Mouse (Mus musculus) hindbrain, embryonic 14.5 days (tissue): Measurements from ENCODE around the gene Plp2. TPM values are rescaled to one million over a fixed set of nuclear protein-coding genes. Genes with fewer than 3 reads are reported as not detected.

Source experiments
- ATAC-seq: fragments of 200-750 bp; cut with Nextera tagmentation; 2 replicates; pipeline ENCODE4 v1.8.0; 2017; ENCODE audit warnings: moderate number of reproducible peaks, mild to moderate bottlenecking, moderate TSS enrichment, moderate library complexity; ENCODE audit not compliant: low FRiP score
- DNase-seq: peaks from one replicate; pipeline ENCODE4 v3.0.0-alpha.2; 2015; ENCODE audit warnings: low spot score
- H3K27ac ChIP-seq: fragments of 300-500 bp; sonication (generic); 2 replicates; pipeline ENCODE4 v1.5.1; 2014; ENCODE audit warnings: mild to moderate bottlenecking, moderate library complexity
- H3K27me3 ChIP-seq: fragments of 300-500 bp; sonication (generic); 2 replicates; pipeline ENCODE4 v1.6.1; 2014; ENCODE audit warnings: mild to moderate bottlenecking, low read length, mixed read lengths; ENCODE audit not compliant: control insufficient read depth, insufficient read depth
- H3K36me3 ChIP-seq: fragments of 300-500 bp; sonication (generic); replicated peaks from 2 replicates; pipeline ENCODE4 v1.6.1; 2014; ENCODE audit not compliant: control insufficient read depth, insufficient read depth
- H3K4me1 ChIP-seq: fragments of 300-500 bp; sonication (generic); replicated peaks from 2 replicates; pipeline ENCODE4 v1.6.1; 2014; ENCODE audit warnings: antibody characterized with exemption, low read length, mixed read lengths; ENCODE audit not compliant: control insufficient read depth, insufficient read depth
- H3K4me2 ChIP-seq: fragments of 300-500 bp; sonication (generic); replicated peaks from 2 replicates; pipeline ENCODE4 v1.6.1; 2014; ENCODE audit warnings: mild to moderate bottlenecking, moderate library complexity
- H3K4me3 ChIP-seq: fragments of 300-500 bp; sonication (generic); replicated peaks from 2 replicates; pipeline ENCODE4 v1.5.1; 2014; ENCODE audit warnings: mild to moderate bottlenecking, low read length
- H3K9ac ChIP-seq: fragments of 300-500 bp; sonication (generic); 2 replicates; pipeline ENCODE4 v1.6.1; 2014
- H3K9me3 ChIP-seq: fragments of 300-500 bp; sonication (generic); 2 replicates; pipeline ENCODE4 v1.6.1; 2016; ENCODE audit warnings: low read length; ENCODE audit not compliant: control insufficient read depth
- WGBS: fragments of 180-500 bp; shearing (Covaris S2); extraction: QIAGEN DNeasy Blood & Tissue Kit; methylation state at CpG from one replicate; pipeline ENCODE4 v1.1.7; 2014; 5-methylcytosine and 5-hydroxymethylcytosine counted together
- polyA plus RNA-seq: library from polyadenylated mRNA; unstranded; fragments of >200 nt; fragmentation: Nextera tagmentation; extraction: Ambion mirVana; gene quantifications from 2 replicates; pipeline ENCODE4 v1.2.1, GENCODE M21; 2014

Plp2 gene
- polyA plus RNA-seq, 1 experiment from 2014 or later, result 23.5 TPM

DNA sequence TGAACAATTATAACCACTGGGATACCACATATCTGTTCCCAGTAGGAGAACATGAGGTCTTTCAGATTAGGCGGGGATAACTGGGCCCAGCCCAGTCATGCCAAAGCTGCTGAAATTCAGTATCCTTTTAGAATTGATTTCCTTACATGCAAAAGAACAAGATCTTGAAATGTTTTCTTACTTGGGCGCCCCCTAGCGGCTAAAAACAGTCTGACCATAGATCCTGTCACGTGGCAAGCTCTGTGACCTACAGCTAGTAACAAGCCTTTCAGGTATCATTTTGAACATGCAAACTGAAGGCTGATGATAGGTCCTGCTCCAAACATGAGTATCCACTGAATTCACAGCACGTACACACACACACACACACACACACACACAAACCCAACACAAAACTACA is 25.8 kb downstream of the Plp2 start:
- Histone ChIP-seq H3K4me2 (no peak overlapping the region), H3K27ac (no peak overlapping the region), H3K36me3 (peaks cover 33% of the 10 kb centered on the region), H3K4me3 (no peak overlapping the region), H3K9me3 (no peaks in the 10 kb centered on the region), H3K27me3 (no peaks in the 10 kb centered on the region), H3K4me1 (0 out of 2 replicates have a peak, but pooled peaks cover 6% of the 10 kb centered on the region), H3K9ac (no peak overlapping the region)
- DNase-seq (peak; percentile 78), ATAC-seq (no peak)
- WGBS, result 12% methylated on average over 5 of the region's 5 CpGs

DNA sequence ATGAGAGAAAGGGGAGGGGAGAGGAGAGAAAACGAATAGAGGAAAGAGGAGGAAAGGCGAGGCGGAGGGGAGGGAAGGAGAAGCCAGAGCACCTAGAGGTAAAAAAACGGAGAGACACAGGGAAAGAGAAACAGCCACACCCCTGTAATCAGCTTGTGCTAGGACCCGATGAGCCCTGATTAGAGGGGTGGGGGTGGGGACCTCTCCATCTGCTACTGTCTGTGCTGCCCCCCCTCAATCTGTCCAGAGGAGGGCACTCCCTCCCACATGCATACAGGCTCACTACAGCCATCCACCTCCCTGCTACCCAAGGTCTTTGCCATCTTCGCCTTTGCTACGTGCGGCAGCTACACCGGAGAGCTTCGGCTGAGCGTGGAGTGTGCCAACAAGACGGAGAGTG is 30.4 kb downstream of the Plp2 start:
- no peak for DNase-seq
- WGBS, result 53% methylated on average over 10 of the region's 12 CpGs
- H3K27ac ChIP-seq, result no peak overlapping the region

DNA sequence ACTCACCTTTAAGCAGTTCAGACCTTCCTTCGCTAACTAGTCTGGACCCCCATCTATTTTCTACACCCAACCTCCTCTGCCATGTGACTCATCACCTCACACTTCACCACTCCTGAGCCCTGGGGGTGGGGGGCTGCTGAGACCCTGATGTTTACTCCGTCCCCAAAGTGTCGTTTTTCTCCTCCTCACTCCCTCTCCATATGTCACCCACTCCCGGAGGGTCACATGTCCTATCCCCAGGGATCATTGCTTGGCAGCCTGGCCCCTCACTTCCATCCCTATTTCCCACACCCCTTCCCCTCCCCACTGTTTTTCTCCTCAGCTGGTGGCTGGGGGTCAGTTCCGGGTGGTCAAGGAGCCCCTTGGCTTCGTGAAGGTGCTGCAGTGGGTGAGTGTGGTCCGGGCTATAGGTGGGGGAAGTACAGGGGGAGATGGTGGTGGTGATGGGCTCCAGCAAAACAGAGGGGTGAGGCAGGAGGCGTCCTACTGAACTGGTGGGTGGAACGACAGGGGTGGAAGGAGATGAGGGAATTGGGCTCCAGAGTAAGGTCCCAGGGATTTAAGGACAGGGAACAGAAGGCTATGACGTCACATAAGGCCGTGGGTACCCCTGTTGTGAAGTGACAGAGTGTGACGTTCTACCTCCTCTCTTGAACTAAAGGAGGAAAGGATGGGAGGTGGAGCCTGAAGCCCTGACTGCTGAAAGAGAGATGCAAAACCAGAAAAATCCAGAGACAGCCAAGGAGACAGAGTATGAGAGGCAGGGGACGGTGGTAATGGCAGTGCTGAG is 31.5 kb downstream of the Plp2 start:
- no peaks in the 10 kb centered on the region for H3K27me3 ChIP-seq
- DNase-seq, result no peak
- peak; percentile 28; the same call in 1 of the 2 replicates for ATAC-seq
- H3K4me1 ChIP-seq, result 0 out of 2 replicates have a peak, but pooled peaks cover 6% of the 10 kb centered on the region
- H3K36me3 ChIP-seq, result peaks cover 20% of the 10 kb centered on the region; the same call in 1 of the 2 replicates
- WGBS, result 21% methylated on average over 13 of the region's 13 CpGs
- H3K9me3 ChIP-seq, result no peaks in the 10 kb centered on the region
- peak overlapping the region; percentile 85 for H3K27ac ChIP-seq
- peak overlapping the region; percentile 62 for H3K4me2 ChIP-seq
- peak overlapping the region; percentile 76 for H3K9ac ChIP-seq
- H3K4me3 ChIP-seq, result peak overlapping the region; percentile 50

More for the DNA sequence above, 30.4 kb downstream of the Plp2 start:
- Histone ChIP-seq H3K9me3 (no peaks in the 10 kb centered on the region), H3K36me3 (peaks cover 29% of the 10 kb centered on the region), H3K9ac (peak overlapping the region; percentile 40; the same call in 1 of the 2 replicates), H3K4me1 (0 out of 2 replicates have a peak, but pooled peaks cover 6% of the 10 kb centered on the region), H3K27me3 (no peaks in the 10 kb centered on the region), H3K4me2 (peak overlapping the region; percentile 62), H3K4me3 (peak overlapping the region; percentile 50)
- no peak for ATAC-seq

DNA sequence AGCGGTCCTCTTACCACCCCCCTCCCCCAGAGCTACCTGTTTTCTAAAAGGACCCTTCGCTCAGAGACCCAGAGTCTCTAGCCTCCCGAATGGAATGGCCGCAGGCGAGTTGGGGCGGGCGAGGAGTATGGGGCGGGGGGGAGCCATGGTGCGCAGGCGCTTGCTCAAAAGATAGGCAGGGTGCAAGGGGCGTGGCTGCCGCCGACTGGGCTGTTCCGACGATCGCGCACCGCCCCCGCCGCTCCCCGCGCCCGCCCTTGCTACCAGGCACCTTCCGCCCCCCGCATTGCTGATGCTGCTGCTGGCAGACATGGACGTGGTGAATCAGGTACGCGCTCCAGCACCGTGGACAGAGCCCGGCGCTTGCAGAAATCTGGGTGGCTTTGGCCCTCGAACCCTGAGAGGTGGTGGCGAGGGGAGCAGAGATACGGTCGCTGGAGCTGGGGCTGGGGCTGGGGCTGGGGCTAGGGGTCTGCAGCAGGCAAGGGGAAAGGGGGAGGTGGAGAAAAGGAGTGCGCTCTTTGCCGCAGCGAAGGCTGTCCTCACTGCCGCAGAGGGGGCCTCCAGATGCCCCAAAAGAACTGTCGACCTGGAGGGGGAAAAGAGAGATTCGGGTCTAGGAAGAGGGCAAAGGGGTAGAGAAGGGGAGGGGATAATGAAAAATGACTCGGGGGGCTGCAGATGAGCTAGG is 32.6 kb downstream of the Plp2 start, which contains the start of gene Syp:
Syp (plus strand) TSS at position 71 of the 691 bp plus-strand sequence.
- Histone ChIP-seq H3K4me1 (0 out of 2 replicates have a peak, but pooled peaks cover 6% of the 10 kb centered on the region), H3K4me3 (peak within 1 kb of the TSS; percentile 50), H3K9me3 (no peaks in the 10 kb centered on the region), H3K4me2 (peak within 1 kb of the TSS; percentile 62), H3K9ac (peak within 1 kb of the TSS; percentile 76), H3K27me3 (no peaks in the 10 kb centered on the region), H3K36me3 (peaks cover 18% of the 10 kb centered on the region; the same call in 1 of the 2 replicates), H3K27ac (peak within 1 kb of the TSS; percentile 85)
- 15% methylated on average over 41 of the region's 42 CpGs for WGBS
- DNase-seq (peak; percentile 82), ATAC-seq (peak; percentile 86)

DNA sequence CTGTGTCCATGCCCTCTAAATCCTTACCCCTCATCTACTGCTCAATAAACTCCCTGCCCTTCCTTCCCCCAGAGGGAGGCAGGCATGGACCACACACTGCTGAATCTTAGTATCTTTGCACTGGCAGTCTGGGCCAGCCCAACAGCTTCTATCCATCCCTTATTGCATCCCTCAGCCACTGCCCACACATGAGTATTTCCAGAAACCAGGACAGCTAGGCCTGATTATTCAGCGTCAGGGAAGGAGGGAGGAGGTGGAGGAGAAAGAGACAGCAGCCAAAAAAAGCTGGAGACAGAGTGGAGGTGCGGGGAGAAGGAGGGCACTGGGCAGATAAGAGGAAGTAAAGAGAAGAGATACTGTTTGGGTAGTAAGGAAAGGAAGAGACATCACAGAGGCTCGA is 36.1 kb downstream of the Plp2 start:
- Histone ChIP-seq H3K36me3 (no peaks in the 10 kb centered on the region), H3K27me3 (no peaks in the 10 kb centered on the region), H3K4me2 (no peak overlapping the region), H3K9me3 (no peaks in the 10 kb centered on the region), H3K9ac (no peak overlapping the region), H3K27ac (no peak overlapping the region), H3K4me3 (no peak overlapping the region), H3K4me1 (no peaks in the 10 kb centered on the region)
- no peak for DNase-seq
- ATAC-seq, result no peak
- WGBS, result 85% methylated on average over 3 of the region's 3 CpGs

DNA sequence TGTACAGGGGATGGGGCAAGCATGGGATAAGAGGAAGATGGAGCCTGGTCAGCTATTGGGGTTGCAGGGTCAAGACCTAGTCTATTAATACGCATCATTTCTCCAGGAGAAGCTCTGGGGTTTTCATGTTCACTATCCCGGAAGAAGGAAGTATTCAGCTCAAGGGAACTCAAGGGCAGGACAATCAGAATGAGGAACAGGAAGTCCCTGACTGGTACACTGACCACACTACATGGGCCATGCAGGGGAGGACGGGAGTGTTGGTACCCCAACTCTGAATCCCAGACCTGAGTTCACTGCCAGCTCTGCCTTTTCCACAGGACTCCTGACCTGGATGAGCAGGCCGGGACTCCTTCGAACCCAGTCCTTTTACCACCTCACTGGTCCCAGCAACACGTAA is 38.6 kb downstream of the Plp2 start:
- H3K4me3 ChIP-seq, result no peak overlapping the region
- no peak overlapping the region for H3K9ac ChIP-seq

More for the DNA sequence above, 38.6 kb downstream of the Plp2 start:
- Histone ChIP-seq H3K4me1 (no peaks in the 10 kb centered on the region), H3K9me3 (no peaks in the 10 kb centered on the region), H3K27ac (no peak overlapping the region), H3K4me2 (no peak overlapping the region), H3K36me3 (no peaks in the 10 kb centered on the region), H3K27me3 (no peaks in the 10 kb centered on the region)
- DNase-seq (no peak), ATAC-seq (no peak)
- WGBS, result 94% methylated on average over 6 of the region's 6 CpGs

Other genes with a start within 250 kb of the Plp2 start
- 0.09 and 0.25 TPM in 2 replicates for gene Foxp3, start 97.7 kb downstream of the Plp2 start, polyA plus RNA-seq
- 5.0 and 7.5 TPM in 2 replicates for gene Ppp1r3f, start 97.1 kb downstream of the Plp2 start, polyA plus RNA-seq
- 26.6 and 28.0 TPM in 2 replicates for gene Ccdc22, start 65.9 kb downstream of the Plp2 start, polyA plus RNA-seq
- gene Cacna1f, start 64.3 kb downstream of the Plp2 start, polyA plus RNA-seq, result 0.21 TPM in 1 of 2 replicates, not detected in the other
- gene Syp, start 32.9 kb downstream of the Plp2 start, polyA plus RNA-seq, result 106 and 109 TPM in 2 replicates
- 1.2 and 1.5 TPM in 2 replicates for gene Prickle3, start 14.1 kb downstream of the Plp2 start, polyA plus RNA-seq
- gene Magix, start 9.9 kb upstream of the Plp2 start, polyA plus RNA-seq, result not detected in 2 replicates
- 46.1 and 52.1 TPM in 2 replicates for gene Gpkow, start 25.7 kb upstream of the Plp2 start, polyA plus RNA-seq
- 20.6 and 21.9 TPM in 2 replicates for gene Wdr45, start 42.9 kb upstream of the Plp2 start, polyA plus RNA-seq
- 0.53 TPM in 1 of 2 replicates, not detected in the other for gene Gm45208, start 50.9 kb upstream of the Plp2 start, polyA plus RNA-seq
- 129 and 139 TPM in 2 replicates for gene Praf2, start 57.0 kb upstream of the Plp2 start, polyA plus RNA-seq
- 61.4 and 65.0 TPM in 2 replicates for gene Ccdc120, start 79.5 kb upstream of the Plp2 start, polyA plus RNA-seq
- 18.6 and 20.9 TPM in 2 replicates for gene Tfe3, start 91.2 kb upstream of the Plp2 start, polyA plus RNA-seq
- gene Gripap1, start 118.4 kb upstream of the Plp2 start, polyA plus RNA-seq, result 50.5 and 56.8 TPM in 2 replicates
- 4.1 and 5.0 TPM in 2 replicates for gene Kcnd1, start 150.9 kb upstream of the Plp2 start, polyA plus RNA-seq
- gene Otud5, start 170.0 kb upstream of the Plp2 start, polyA plus RNA-seq, result 29.3 and 30.8 TPM in 2 replicates
- gene Pim2, start 206.9 kb upstream of the Plp2 start, polyA plus RNA-seq, result 21.3 and 22.6 TPM in 2 replicates
- 23.9 and 28.1 TPM in 2 replicates for gene Slc35a2, start 212.6 kb upstream of the Plp2 start, polyA plus RNA-seq
- gene Pqbp1, start 227.9 kb upstream of the Plp2 start, polyA plus RNA-seq, result 178 and 180 TPM in 2 replicates
- gene Timm17b, start 228.0 kb upstream of the Plp2 start, polyA plus RNA-seq, result 158 and 166 TPM in 2 replicates
- not detected in 2 replicates for gene Gm10491, start 236.4 kb upstream of the Plp2 start, polyA plus RNA-seq
- not detected in 2 replicates for gene Gm10490, start 238.2 kb upstream of the Plp2 start, polyA plus RNA-seq
- gene Pcsk1n, start 248.4 kb upstream of the Plp2 start, polyA plus RNA-seq, result 271 and 284 TPM in 2 replicates